Mouse (Mus musculus) forebrain, embryonic 16.5 days (tissue): ENCODE results near the gene Rdh16f1. TPM values are rescaled to one million over a fixed set of nuclear protein-coding genes. Genes with fewer than 3 reads are reported as not detected.

Experiments used
- ATAC-seq: fragments of 200-750 bp; cut with Nextera tagmentation; 2 replicates; pipeline ENCODE4 v1.8.0; 2017; ENCODE audit warnings: mild to moderate bottlenecking, moderate library complexity
- H3K27ac ChIP-seq: fragments of 300-500 bp; sonication (generic); 2 replicates; pipeline ENCODE4 v1.5.1; 2014; ENCODE audit warnings: low read length, control low read depth
- H3K27me3 ChIP-seq: fragments of 300-500 bp; sonication (generic); replicated peaks from 2 replicates; pipeline ENCODE4 v1.6.1; 2014; ENCODE audit warnings: low read length; ENCODE audit not compliant: control insufficient read depth, insufficient read depth
- H3K36me3 ChIP-seq: fragments of 300-500 bp; sonication (generic); 2 replicates; pipeline ENCODE4 v1.6.1; 2014; ENCODE audit not compliant: control insufficient read depth, insufficient read depth
- H3K4me1 ChIP-seq: fragments of 300-500 bp; sonication (generic); replicated peaks from 2 replicates; pipeline ENCODE4 v1.6.1; 2014; ENCODE audit warnings: low read length; ENCODE audit not compliant: control insufficient read depth, insufficient read depth
- H3K4me2 ChIP-seq: fragments of 300-500 bp; sonication (generic); 2 replicates; pipeline ENCODE4 v1.6.1; 2014; ENCODE audit warnings: mild to moderate bottlenecking, low read length, control low read depth
- H3K4me3 ChIP-seq: fragments of 300-500 bp; sonication (generic); replicated peaks from 2 replicates; pipeline ENCODE4 v1.5.1; 2014; ENCODE audit warnings: mild to moderate bottlenecking, low read length, control low read depth
- H3K9ac ChIP-seq: fragments of 300-500 bp; sonication (generic); replicated peaks from 2 replicates; pipeline ENCODE4 v1.6.1; 2014; ENCODE audit warnings: low read depth, low read length, control low read depth
- H3K9me3 ChIP-seq: fragments of 300-500 bp; sonication (generic); 2 replicates; pipeline ENCODE4 v1.6.1; 2016; ENCODE audit warnings: low read length; ENCODE audit not compliant: control insufficient read depth
- WGBS: fragments of 180-500 bp; shearing (Covaris S2); extraction: QIAGEN DNeasy Blood & Tissue Kit; methylation state at CpG from one replicate; pipeline ENCODE4 v1.1.7; 2014; 5-methylcytosine and 5-hydroxymethylcytosine counted together
- polyA plus RNA-seq: library from polyadenylated mRNA; unstranded; fragments of >200 nt; fragmentation: Nextera tagmentation; extraction: Ambion mirVana; gene quantifications from 2 replicates; pipeline ENCODE4 v1.2.1, GENCODE M21; 2015

The Rdh16f1 gene
- polyA plus RNA-seq, 1 experiment from 2014 or later: not detected

DNA sequence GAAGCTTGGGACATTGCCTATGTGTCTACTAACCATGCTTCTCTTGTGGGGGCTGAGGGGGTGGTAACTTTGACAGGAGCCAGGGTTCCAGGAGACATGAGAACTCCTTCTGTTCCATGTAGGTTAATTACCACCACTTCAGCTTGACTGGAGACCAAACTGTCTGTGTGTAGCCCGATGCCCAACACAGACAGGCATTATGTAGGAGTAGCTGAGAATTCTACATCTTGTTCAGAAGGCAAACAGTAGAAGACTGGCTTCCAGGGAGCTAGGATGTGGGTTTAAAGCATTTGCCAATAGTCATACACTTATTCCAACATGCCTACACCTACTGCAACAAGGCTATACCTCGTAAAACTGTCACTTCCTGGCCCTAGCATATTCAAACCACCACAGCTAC lies 79.0 kb downstream of the Rdh16f1 start:
- 94% methylated on average over 2 of the region's 2 CpGs for WGBS
- no peak for ATAC-seq
- Histone ChIP-seq H3K4me2 (no peak overlapping the region), H3K9me3 (no peaks in the 10 kb centered on the region), H3K27ac (no peak overlapping the region), H3K9ac (no peak overlapping the region), H3K4me1 (no peaks in the 10 kb centered on the region), H3K4me3 (no peak overlapping the region), H3K27me3 (no peaks in the 10 kb centered on the region), H3K36me3 (no peaks in the 10 kb centered on the region)

DNA sequence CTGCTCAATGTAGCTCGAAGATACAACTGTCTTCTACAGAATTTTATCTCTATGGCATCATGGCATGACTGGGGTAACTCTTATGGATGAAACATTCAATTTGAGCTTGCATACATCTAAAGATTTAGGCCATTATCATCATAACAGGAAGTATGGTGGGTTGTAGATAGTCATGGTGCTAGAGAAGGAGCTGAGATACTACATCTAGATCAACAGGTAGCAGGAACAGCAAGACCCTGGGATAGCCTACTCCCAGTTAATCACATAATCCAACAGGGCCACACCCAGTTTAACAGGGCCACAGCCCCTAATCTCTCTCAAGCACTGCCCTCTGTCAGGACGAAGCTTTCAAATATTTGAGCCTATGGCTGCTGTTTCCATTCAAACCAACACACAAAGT lies 81.2 kb downstream of the Rdh16f1 start:
- Histone ChIP-seq H3K27me3 (no peaks in the 10 kb centered on the region), H3K4me3 (no peak overlapping the region), H3K36me3 (no peaks in the 10 kb centered on the region), H3K9me3 (no peaks in the 10 kb centered on the region), H3K9ac (no peak overlapping the region), H3K4me1 (no peaks in the 10 kb centered on the region), H3K27ac (no peak overlapping the region), H3K4me2 (no peak overlapping the region)
- no peak for ATAC-seq
- 66% methylated on average over 2 of the region's 2 CpGs for WGBS

Other genes starting within 250 kb of the Rdh16f1 start
- 17.6 and 21.3 TPM in 2 replicates for gene Ndufa4l2, start 244.8 kb upstream of the Rdh16f1 start, polyA plus RNA-seq
- gene Shmt2, start 237.3 kb upstream of the Rdh16f1 start, polyA plus RNA-seq: 78.9 and 80.4 TPM in 2 replicates
- gene Nxph4, start 225.2 kb upstream of the Rdh16f1 start, polyA plus RNA-seq: 32.5 and 36.0 TPM in 2 replicates
- gene Lrp1, start 138.6 kb upstream of the Rdh16f1 start, polyA plus RNA-seq: 114 and 117 TPM in 2 replicates
- 4.3 and 5.1 TPM in 2 replicates for gene Stat6, start 116.8 kb upstream of the Rdh16f1 start, polyA plus RNA-seq
- gene Nemp1, start 92.9 kb upstream of the Rdh16f1 start, polyA plus RNA-seq: 5.7 and 7.0 TPM in 2 replicates
- gene Nab2, start 91.2 kb upstream of the Rdh16f1 start, polyA plus RNA-seq: 3.9 and 4.5 TPM in 2 replicates
- gene Myo1a, start 54.6 kb upstream of the Rdh16f1 start, polyA plus RNA-seq: 1.1 and 1.3 TPM in 2 replicates
- gene Tac2, start 35.3 kb upstream of the Rdh16f1 start, polyA plus RNA-seq: 6.2 and 7.6 TPM in 2 replicates
- 3.4 and 3.5 TPM in 2 replicates for gene Zbtb39, start 20.2 kb upstream of the Rdh16f1 start, polyA plus RNA-seq
- gene Gpr182, start 8.1 kb upstream of the Rdh16f1 start, polyA plus RNA-seq: 0.87 and 0.99 TPM in 2 replicates
- gene Rdh1, start 66 bp upstream of the Rdh16f1 start, polyA plus RNA-seq: not detected in 2 replicates
- 0.32 and 0.35 TPM in 2 replicates for gene Rdh9, start 16.6 kb downstream of the Rdh16f1 start, polyA plus RNA-seq
- gene Rdh16, start 41.4 kb downstream of the Rdh16f1 start, polyA plus RNA-seq: not detected in 2 replicates
- not detected in 2 replicates for gene Rdh19, start 90.1 kb downstream of the Rdh16f1 start, polyA plus RNA-seq
- not detected in 2 replicates for gene Rdh16f2, start 106.7 kb downstream of the Rdh16f1 start, polyA plus RNA-seq
- not detected in 2 replicates for gene Rdh7, start 129.0 kb downstream of the Rdh16f1 start, polyA plus RNA-seq
- not detected in 2 replicates for gene Sdr9c7, start 138.7 kb downstream of the Rdh16f1 start, polyA plus RNA-seq
- not detected in 2 replicates for gene Hsd17b6, start 247.8 kb downstream of the Rdh16f1 start, polyA plus RNA-seq